Mouse (Mus musculus) heart, postnatal 4 days (tissue): ENCODE data around the gene Vps8. TPM values are rescaled to one million over a fixed set of nuclear protein-coding genes. Genes with fewer than 3 reads are reported as not detected.

Source experiments
- DNase-seq: peaks from one replicate; pipeline ENCODE4 v3.0.0; 2021
- total RNA-seq, 2 experiments: library from RNA; stranded (reverse); gene quantifications; 2 replicates each; pipeline ENCODE4 v1.2.3; 2021

The Vps8 gene
- total RNA-seq, 2 experiments from 2014 or later, result 25.4 to 26.0 TPM

- peak; percentile 40 for DNase-seq
Measured at GRCm38 (mm10) chr16:21483803-21484202, 60.9 kb downstream of the Vps8 start.

GRCm38 (mm10) chr16:21485716-21486115, 62.8 kb downstream of the Vps8 start:
- DNase-seq, result no peak

GRCm38 (mm10) chr16:21488413-21488812, 65.5 kb downstream of the Vps8 start:
- DNase-seq, result peak; percentile 76

GRCm38 (mm10) chr16:21492346-21492745, 69.4 kb downstream of the Vps8 start:
- no peak for DNase-seq

- DNase-seq, result no peak
Measured at GRCm38 (mm10) chr16:21492894-21493293, 70.0 kb downstream of the Vps8 start.

GRCm38 (mm10) chr16:21494681-21495080, 71.8 kb downstream of the Vps8 start:
- DNase-seq, result no peak

GRCm38 (mm10) chr16:21496799-21497198, 73.9 kb downstream of the Vps8 start:
- no peak for DNase-seq

GRCm38 (mm10) chr16:21497627-21498026, 74.7 kb downstream of the Vps8 start:
- peak; percentile 36 for DNase-seq

GRCm38 (mm10) chr16:21498984-21499383, 76.1 kb downstream of the Vps8 start:
- peak; percentile 16 for DNase-seq

GRCm38 (mm10) chr16:21499656-21500055, 76.7 kb downstream of the Vps8 start:
- DNase-seq, result peak; percentile 22

GRCm38 (mm10) chr16:21518833-21519232, 95.9 kb downstream of the Vps8 start:
- no peak for DNase-seq

GRCm38 (mm10) chr16:21519785-21520184, 96.9 kb downstream of the Vps8 start:
- no peak for DNase-seq

GRCm38 (mm10) chr16:21523738-21524137, 100.8 kb downstream of the Vps8 start:
- no peak for DNase-seq

- DNase-seq, result no peak
Measured at GRCm38 (mm10) chr16:21525376-21525775, 102.5 kb downstream of the Vps8 start.

GRCm38 (mm10) chr16:21527271-21528007, 104.5 kb downstream of the Vps8 start:
- no peak for DNase-seq

- no peak for DNase-seq
Measured at GRCm38 (mm10) chr16:21533503-21533902, 110.6 kb downstream of the Vps8 start.

- no peak for DNase-seq
Measured at GRCm38 (mm10) chr16:21536240-21537005, 113.5 kb downstream of the Vps8 start.

- DNase-seq, result no peak
Measured at GRCm38 (mm10) chr16:21537312-21537711, 114.4 kb downstream of the Vps8 start.

- DNase-seq, result no peak
Measured at GRCm38 (mm10) chr16:21538889-21539288, 116.0 kb downstream of the Vps8 start.

- no peak for DNase-seq
Measured at GRCm38 (mm10) chr16:21542559-21542958, 119.6 kb downstream of the Vps8 start.

GRCm38 (mm10) chr16:21547446-21547845, 124.5 kb downstream of the Vps8 start:
- no peak for DNase-seq

GRCm38 (mm10) chr16:21549751-21550150, 126.8 kb downstream of the Vps8 start:
- no peak for DNase-seq

GRCm38 (mm10) chr16:21550453-21550852, 127.5 kb downstream of the Vps8 start:
- DNase-seq, result no peak

GRCm38 (mm10) chr16:21553506-21553905, 130.6 kb downstream of the Vps8 start:
- no peak for DNase-seq
